Comparison of ENCODE assay signal across 17 mouse cellular contexts in genomic region chr11:52432148-52432547, GRCm38 (mm10). TPM values are rescaled to one million over a fixed set of nuclear protein-coding genes. Genes with fewer than 3 reads are reported as not detected.
DNase-seq lines count a peak whose midpoint lies in the region; ATAC-seq lines count a peak whose summit lies in the region.
"Had no signal": no experiment of that assay in that cellular context is flagged by ENCODE, and none has a peak within 500 bp of the region (broad histone marks: within the 10 kb centered on the region; RNA-seq: fewer than 3 reads in every experiment).

No protein-coding gene starts in this region.

- H3K9ac ChIP-seq in forebrain, embryonic 14.5 days (ENCODE audit: low read length) = no peak overlapping the region
- no peak overlapping the region for H3K9ac ChIP-seq in forebrain, embryonic 12.5 days
- H3K9ac ChIP-seq in hindbrain, embryonic 13.5 days = no peak overlapping the region
- H3K9ac ChIP-seq in hindbrain, embryonic 11.5 days (ENCODE audit: low read depth, low read length) = no peak overlapping the region
- H3K9ac ChIP-seq in neural tube, embryonic 13.5 days = no peak overlapping the region
- H3K9ac ChIP-seq: embryonic facial prominence, embryonic 13.5 days; embryonic facial prominence, embryonic 15.5 days had no signal

- H3K27ac ChIP-seq in forebrain, embryonic 14.5 days (ENCODE audit: low read depth, low read length) = 0 out of 2 replicates have a peak overlapping the region, but pooled peaks have one; percentile 14
- no peak overlapping the region for H3K27ac ChIP-seq in forebrain, embryonic 12.5 days
- 0 out of 2 replicates have a peak overlapping the region, but pooled peaks have one; percentile 8 for H3K27ac ChIP-seq in hindbrain, embryonic 13.5 days
- H3K27ac ChIP-seq in hindbrain, embryonic 11.5 days (ENCODE audit: low read depth, low read length) = no peak overlapping the region
- H3K27ac ChIP-seq in neural tube, embryonic 13.5 days (replicated peaks) = peak overlapping the region; percentile 54; the same call in 1 of the 2 replicates
- H3K27ac ChIP-seq: embryonic facial prominence, embryonic 13.5 days; embryonic facial prominence, embryonic 15.5 days had no signal

- H3K36me3 ChIP-seq in forebrain, embryonic 14.5 days (ENCODE audit: control insufficient read depth, insufficient read depth, low read length) = no peaks in the 10 kb centered on the region
- no peaks in the 10 kb centered on the region for H3K36me3 ChIP-seq in forebrain, embryonic 12.5 days (replicated peaks)
- no peaks in the 10 kb centered on the region for H3K36me3 ChIP-seq in hindbrain, embryonic 13.5 days
- no peaks in the 10 kb centered on the region for H3K36me3 ChIP-seq in hindbrain, embryonic 11.5 days (ENCODE audit: control insufficient read depth, insufficient read depth, low read length)
- H3K36me3 ChIP-seq in neural tube, embryonic 13.5 days = no peaks in the 10 kb centered on the region
- H3K36me3 ChIP-seq: embryonic facial prominence, embryonic 13.5 days; embryonic facial prominence, embryonic 15.5 days had no signal

- WGBS in forebrain, embryonic 14.5 days = 80% methylated on average over 5 of the region's 5 CpGs
- WGBS in forebrain, embryonic 12.5 days = 89% methylated on average over 5 of the region's 5 CpGs
- 94% methylated on average over 5 of the region's 5 CpGs for WGBS in hindbrain, embryonic 13.5 days
- 90% methylated on average over 5 of the region's 5 CpGs for WGBS in hindbrain, embryonic 11.5 days
- WGBS in neural tube, embryonic 13.5 days = 87% methylated on average over 5 of the region's 5 CpGs

- DNase-seq in adrenal gland, adult 2 months = peak; percentile 41
- no peak for DNase-seq in adrenal gland, postnatal 4 days (ENCODE audit: low spot score in 2 of 2)
- DNase-seq in forebrain, embryonic 14.5 days (ENCODE audit: low spot score) = no peak
- no peak for DNase-seq in hindbrain, embryonic 11.5 days (ENCODE audit: low spot score)
- no peak for DNase-seq in neural tube, embryonic 10.5 days (ENCODE audit: extremely low spot score, low spot score)
- DNase-seq: cerebellum, adult 11 months; cerebellum, adult 18-20 months; cerebellum, adult 8-10 months; cerebellum, adult 9-11 months; cerebellum, postnatal 36 days; embryo, embryonic 11 days had no signal

- no peak overlapping the region for H3K4me3 ChIP-seq in forebrain, embryonic 14.5 days (ENCODE audit: low read depth, low read length)
- no peak overlapping the region for H3K4me3 ChIP-seq in forebrain, embryonic 12.5 days (replicated peaks)
- no peak overlapping the region for H3K4me3 ChIP-seq in hindbrain, embryonic 13.5 days
- H3K4me3 ChIP-seq in hindbrain, embryonic 11.5 days (ENCODE audit: low read depth, low read length) = no peak overlapping the region
- no peak overlapping the region for H3K4me3 ChIP-seq in neural tube, embryonic 13.5 days
- H3K4me3 ChIP-seq: embryonic facial prominence, embryonic 13.5 days; embryonic facial prominence, embryonic 15.5 days; erythroblast, embryonic 14.5 days had no signal

- no peaks in the 10 kb centered on the region for H3K27me3 ChIP-seq in forebrain, embryonic 14.5 days (replicated peaks; ENCODE audit: control insufficient read depth, insufficient read depth, low read length)
- H3K27me3 ChIP-seq in forebrain, embryonic 12.5 days = peaks cover 9% of the 10 kb centered on the region
- peaks cover 33% of the 10 kb centered on the region for H3K27me3 ChIP-seq in hindbrain, embryonic 13.5 days
- no peaks in the 10 kb centered on the region for H3K27me3 ChIP-seq in hindbrain, embryonic 11.5 days (ENCODE audit: control insufficient read depth, insufficient read depth, low read length)
- peaks cover 64% of the 10 kb centered on the region for H3K27me3 ChIP-seq in neural tube, embryonic 13.5 days
- H3K27me3 ChIP-seq: embryonic facial prominence, embryonic 13.5 days; embryonic facial prominence, embryonic 15.5 days had no signal

- no peaks in the 10 kb centered on the region; the same call in 1 of the 2 replicates for H3K9me3 ChIP-seq in forebrain, embryonic 14.5 days (replicated peaks; ENCODE audit: control insufficient read depth, low read length)
- 0 out of 2 replicates have a peak, but pooled peaks cover 4% of the 10 kb centered on the region for H3K9me3 ChIP-seq in forebrain, embryonic 12.5 days
- peaks cover 6% of the 10 kb centered on the region; the same call in 1 of the 2 replicates for H3K9me3 ChIP-seq in hindbrain, embryonic 13.5 days
- H3K9me3 ChIP-seq in hindbrain, embryonic 11.5 days (ENCODE audit: control insufficient read depth, low read length) = no peaks in the 10 kb centered on the region
- H3K9me3 ChIP-seq in neural tube, embryonic 13.5 days = peaks cover 6% of the 10 kb centered on the region; the same call in 1 of the 2 replicates
- H3K9me3 ChIP-seq: embryonic facial prominence, embryonic 13.5 days; embryonic facial prominence, embryonic 15.5 days had no signal

- ATAC-seq in forebrain, embryonic 14.5 days = no peak
- ATAC-seq in forebrain, embryonic 12.5 days (ENCODE audit: low FRiP score) = no peak
- ATAC-seq in hindbrain, embryonic 13.5 days (ENCODE audit: low FRiP score) = no peak
- ATAC-seq in hindbrain, embryonic 11.5 days (ENCODE audit: low FRiP score) = no peak
- no peak for ATAC-seq in neural tube, embryonic 13.5 days (ENCODE audit: low read depth)

- no peak overlapping the region for H3K4me2 ChIP-seq in forebrain, embryonic 14.5 days (ENCODE audit: low read length)
- no peak overlapping the region for H3K4me2 ChIP-seq in forebrain, embryonic 12.5 days
- no peak overlapping the region for H3K4me2 ChIP-seq in hindbrain, embryonic 13.5 days
- no peak overlapping the region for H3K4me2 ChIP-seq in hindbrain, embryonic 11.5 days (replicated peaks; ENCODE audit: low read depth, low read length)
- no peak overlapping the region for H3K4me2 ChIP-seq in neural tube, embryonic 13.5 days
- H3K4me2 ChIP-seq: embryonic facial prominence, embryonic 13.5 days; embryonic facial prominence, embryonic 15.5 days had no signal

- H3K4me1 ChIP-seq in forebrain, embryonic 14.5 days (ENCODE audit: control insufficient read depth, insufficient read depth, low read length) = no peaks in the 10 kb centered on the region
- H3K4me1 ChIP-seq in forebrain, embryonic 12.5 days = no peaks in the 10 kb centered on the region; the same call in 1 of the 2 replicates
- 0 out of 2 replicates have a peak, but pooled peaks cover 7% of the 10 kb centered on the region for H3K4me1 ChIP-seq in hindbrain, embryonic 13.5 days (replicated peaks)
- H3K4me1 ChIP-seq in hindbrain, embryonic 11.5 days (replicated peaks; ENCODE audit: control insufficient read depth, insufficient read depth, low read length) = no peaks in the 10 kb centered on the region
- peaks cover 10% of the 10 kb centered on the region for H3K4me1 ChIP-seq in neural tube, embryonic 13.5 days (replicated peaks)

RNA-seq across cellular contexts. Expression of gene 9530068E07Rik, which starts 35.9 kb away (rescaled TPM):
- total RNA-seq in adrenal gland, adult 2 months (2021) = 100 to 1,000 TPM; 142 to 144 TPM
- polyA plus RNA-seq in adrenal gland, adult 2 months (2012; rRNA removed) = 241 and 242 TPM in 2 replicates
- total RNA-seq in adrenal gland, postnatal 4 days (2021) = 100 to 1,000 TPM; 181 to 192 TPM
- 124 and 125 TPM in 2 replicates for polyA plus RNA-seq in forebrain, embryonic 14.5 days (2014; fragmentation: Nextera tagmentation; extraction: Ambion mirVana)
- polyA plus RNA-seq in forebrain, embryonic 12.5 days (2016; fragmentation: Nextera tagmentation; extraction: Ambion mirVana) = 147 and 148 TPM in 2 replicates
- polyA plus RNA-seq in hindbrain, embryonic 13.5 days (2015; fragmentation: Nextera tagmentation; extraction: Ambion mirVana) = 129 TPM in 2 replicates
- polyA plus RNA-seq in hindbrain, embryonic 11.5 days (2014; fragmentation: Nextera tagmentation; extraction: Ambion mirVana) = 171 and 175 TPM in 2 replicates
- polyA plus RNA-seq in neural tube, embryonic 13.5 days (2015; fragmentation: Nextera tagmentation; extraction: Ambion mirVana) = 123 and 147 TPM in 2 replicates

Comparison
In these comparisons a context has a peak if more than half of its experiments do, and no peak if none do; other contexts are left out.
1. H3K27ac ChIP-seq: peak in forebrain, embryonic 14.5 days (single experiment), hindbrain, embryonic 13.5 days (single experiment) and neural tube, embryonic 13.5 days (single experiment); none in forebrain, embryonic 12.5 days (single experiment) and hindbrain, embryonic 11.5 days (single experiment).